Mouse (Mus musculus) CH12.LX (cell line): ENCODE results near the gene Ccdc134. TPM values are rescaled to one million over a fixed set of nuclear protein-coding genes. Genes with fewer than 3 reads are reported as not detected.

ENCODE experiments used
- DNase-seq: peaks from one replicate; pipeline ENCODE4 v3.0.0-alpha.2; 2013; ENCODE audit errors: extremely low read depth
- H3K27ac ChIP-seq: 2 replicates; pipeline ENCODE4 v1.5.1; 2012; ENCODE audit warnings: low read depth, mild to moderate bottlenecking, control low read depth, moderate library complexity; ENCODE audit not compliant: insufficient read depth
- H3K27me3 ChIP-seq: replicated peaks from 2 replicates; pipeline ENCODE3; 2012; ENCODE audit warnings: inconsistent platforms
- H3K36me3 ChIP-seq, 2 experiments: replicated peaks in 1 of 2; 2 replicates each; pipeline versions ENCODE3 to v1.6.1; 2012; ENCODE audit warnings: inconsistent platforms in 1 of 2, low read length in 1 of 2, mild to moderate bottlenecking in 1 of 2, mixed read lengths in 1 of 2, moderate library complexity in 1 of 2; ENCODE audit not compliant: control insufficient read depth in 1 of 2, insufficient read depth in 1 of 2
- H3K4me1 ChIP-seq, 2 experiments: 2 replicates each; pipeline ENCODE4 v1.6.1; 2012; ENCODE audit warnings: inconsistent platforms in 1 of 2, moderate library complexity in 1 of 2; ENCODE audit not compliant: insufficient read depth in 2 of 2, control insufficient read depth in 1 of 2
- H3K4me2 ChIP-seq: 2 replicates; pipeline ENCODE4 v1.6.1; 2012; ENCODE audit warnings: low read depth, mild to moderate bottlenecking, control low read depth; ENCODE audit not compliant: poor library complexity, insufficient read depth, severe bottlenecking
- H3K4me3 ChIP-seq, 3 experiments: fragments of 150-350 bp in 1 of 3; sonication (generic) in 1 of 3; replicated peaks in 1 of 3; 2 replicates each; pipeline versions ENCODE3 to v1.5.1; 2011 to 2012; ENCODE audit warnings: low read depth in 2 of 3, low read length in 2 of 3, mild to moderate bottlenecking in 2 of 3, moderate library complexity in 2 of 3, control low read depth in 1 of 3, improper control_type of control experiment in 1 of 3, inconsistent platforms in 1 of 3, mixed read lengths in 1 of 3; ENCODE audit not compliant: poor library complexity in 1 of 3
- H3K79me2 ChIP-seq: replicated peaks from 2 replicates; pipeline ENCODE4 v1.6.1; 2012; ENCODE audit warnings: mild to moderate bottlenecking, moderate library complexity; ENCODE audit not compliant: control insufficient read depth, poor library complexity, insufficient read depth, severe bottlenecking; ENCODE audit errors: extremely low read depth
- H3K9ac ChIP-seq: 2 replicates; pipeline ENCODE4 v1.6.1; 2012; ENCODE audit warnings: low read depth, mild to moderate bottlenecking, control low read depth, moderate library complexity; ENCODE audit not compliant: insufficient read depth
- H3K9me3 ChIP-seq: replicated peaks from 2 replicates; pipeline ENCODE3; 2012; ENCODE audit warnings: low read length, inconsistent platforms, mixed read lengths
- BHLHE40 ChIP-seq: IDR thresholded peaks from 2 replicates; pipeline ENCODE4 v1.6.1; 2011; ENCODE audit warnings: mild to moderate bottlenecking, low read depth, low read length, improper control_type of control experiment
- CHD2 ChIP-seq: IDR thresholded peaks from 2 replicates; pipeline ENCODE4 v1.6.1; 2011; ENCODE audit warnings: low read length, improper control_type of control experiment
- EP300 ChIP-seq: IDR thresholded peaks from 2 replicates; pipeline ENCODE4 v1.6.1; 2011; ENCODE audit warnings: low read length, improper control_type of control experiment
- ETS1 ChIP-seq: conservative IDR thresholded peaks from 2 replicates; pipeline ENCODE4 v1.6.1; 2012; ENCODE audit warnings: low read depth, mild to moderate bottlenecking, inconsistent platforms, low read length, improper control_type of control experiment, moderate library complexity
- HCFC1 ChIP-seq: IDR thresholded peaks from 2 replicates; pipeline ENCODE4 v1.6.1; 2012; ENCODE audit warnings: low read depth, mild to moderate bottlenecking, inconsistent platforms, low read length, improper control_type of control experiment
- IRF4 ChIP-seq: IDR thresholded peaks from 2 replicates; pipeline ENCODE4 v1.6.1; 2014; ENCODE audit warnings: low read depth, mild to moderate bottlenecking, inconsistent platforms, low read length, improper control_type of control experiment
- JUN ChIP-seq: IDR thresholded peaks from 2 replicates; pipeline ENCODE4 v1.6.1; 2011; ENCODE audit warnings: low read depth, mild to moderate bottlenecking, low read length, improper control_type of control experiment, moderate library complexity; ENCODE audit not compliant: insufficient read depth
- MAFK ChIP-seq: IDR thresholded peaks from 2 replicates; pipeline ENCODE4 v1.6.1; 2011; ENCODE audit warnings: low read length, improper control_type of control experiment; ENCODE audit not compliant: insufficient replicate concordance
- MAX ChIP-seq: IDR thresholded peaks from 2 replicates; pipeline ENCODE4 v1.6.1; 2011; ENCODE audit warnings: low read length, improper control_type of control experiment
- MAZ ChIP-seq: IDR thresholded peaks from 2 replicates; pipeline ENCODE4 v1.6.1; 2012; ENCODE audit warnings: low read depth, mild to moderate bottlenecking, inconsistent platforms, low read length, improper control_type of control experiment, moderate library complexity
- MEF2A ChIP-seq: IDR thresholded peaks from 2 replicates; pipeline ENCODE4 v1.6.1; 2014; ENCODE audit warnings: low read depth, mild to moderate bottlenecking, inconsistent platforms, low read length, improper control_type of control experiment, borderline replicate concordance
- MXI1 ChIP-seq: IDR thresholded peaks from 2 replicates; pipeline ENCODE4 v1.6.1; 2011; ENCODE audit warnings: mild to moderate bottlenecking, low read depth, low read length, improper control_type of control experiment
- MYC ChIP-seq: IDR thresholded peaks from 2 replicates; pipeline ENCODE4 v1.6.1; 2011; ENCODE audit warnings: low read depth, mild to moderate bottlenecking, improper control_type of control experiment, low read length
- NELFE ChIP-seq: IDR thresholded peaks from 2 replicates; pipeline ENCODE4 v1.6.1; 2011; ENCODE audit warnings: low read depth, low read length, improper control_type of control experiment
- PAX5 ChIP-seq: IDR thresholded peaks from 2 replicates; pipeline ENCODE4 v1.6.1; 2012; ENCODE audit warnings: low read length, inconsistent platforms, mixed read lengths
- POLR2A ChIP-seq: IDR thresholded peaks from 2 replicates; pipeline ENCODE4 v1.6.1; 2011; ENCODE audit warnings: low read depth, mild to moderate bottlenecking, improper control_type of control experiment, low read length
- POLR2AphosphoS2 ChIP-seq: IDR thresholded peaks from 2 replicates; pipeline ENCODE4 v1.6.1; 2011; ENCODE audit warnings: low read depth, low read length, improper control_type of control experiment
- RAD21 ChIP-seq: IDR thresholded peaks from 2 replicates; pipeline ENCODE4 v1.6.1; 2011; ENCODE audit warnings: low read depth, mild to moderate bottlenecking, low read length, improper control_type of control experiment, moderate library complexity
- RCOR1 ChIP-seq: conservative IDR thresholded peaks from 2 replicates; pipeline ENCODE4 v1.6.1; 2012; ENCODE audit warnings: low read depth, mild to moderate bottlenecking, inconsistent platforms, low read length, improper control_type of control experiment
- SIN3A ChIP-seq: IDR thresholded peaks from 2 replicates; pipeline ENCODE4 v1.6.1; 2012; ENCODE audit warnings: low read length, improper control_type of control experiment, inconsistent platforms
- TBP ChIP-seq: conservative IDR thresholded peaks from 2 replicates; pipeline ENCODE4 v1.6.1; 2011; ENCODE audit warnings: low read depth, low read length, improper control_type of control experiment
- USF1 ChIP-seq: IDR thresholded peaks from 2 replicates; pipeline ENCODE4 v1.6.1; 2014; ENCODE audit warnings: low read depth, mild to moderate bottlenecking, inconsistent platforms, low read length, improper control_type of control experiment
- USF2 ChIP-seq: conservative IDR thresholded peaks from 2 replicates; pipeline ENCODE4 v1.6.1; 2011; ENCODE audit warnings: low read depth, low read length, improper control_type of control experiment
- ZNF384 ChIP-seq: IDR thresholded peaks from 2 replicates; pipeline ENCODE4 v1.6.1; 2012; ENCODE audit warnings: low read depth, low read length, improper control_type of control experiment, inconsistent platforms
- dilution Hi-C: fragments of 300-500 bp; cut with MboI; formaldehyde crosslinking; loops from 2 replicates; pipeline ENCODE4 v1.14.3; 2020; ENCODE audit warnings: low sequenced_read_pairs; ENCODE audit not compliant: extremely low pct_unique_long_range_greater_than_20kb, extremely low pct_ligation_motif_present
- in situ Hi-C: fragments of 300-500 bp; cut with MboI; formaldehyde crosslinking; loops from 3 replicates; pipeline ENCODE4 v1.14.3; 2019; ENCODE audit warnings: low sequenced_read_pairs, low pct_ligation_motif_present, low pct_unique_long_range_greater_than_20kb, mixed read lengths
- polyA plus RNA-seq: library from polyadenylated mRNA; unstranded; fragments of >175 nt; gene quantifications from 2 replicates; pipeline ENCODE4 v1.2.1, GENCODE M21; 2012; ENCODE audit warnings: low read depth; ENCODE audit not compliant: insufficient read length
- total RNA-seq, 2 experiments: library from RNA; depleted of rRNA; stranded (reverse); fragments of 300-350 nt in 1 of 2; fragments of >200 nt in 1 of 2; gene quantifications; 2 replicates each; pipeline ENCODE4 v1.2.3; 2012 to 2014

Gene Ccdc134
- total and polyA plus RNA-seq, 3 experiments = 35.7 to 43.6 (median 37.1) TPM

- Histone ChIP-seq H3K36me3 (peaks cover 85 to 99% of the 10 kb centered on the region in 2 experiments), H3K9me3 (peaks cover 34% of the 10 kb centered on the region), H3K27ac (no peak overlapping the region), H3K79me2 (no peaks in the 10 kb centered on the region; the same call in 1 of the 2 replicates), H3K27me3 (no peaks in the 10 kb centered on the region), H3K4me3 (no peak overlapping the region), H3K4me2 (no peak overlapping the region), H3K4me1 (no peaks in the 10 kb centered on the region)
- in situ Hi-C loops (no loop called here), dilution Hi-C loops (no loop called here)
- TF ChIP-seq MAZ (no peak), MEF2A (no peak), RCOR1 (no peak), NELFE (no peak), TBP (no peak), MXI1 (no peak), SIN3A (no peak), RAD21 (no peak)
- TF ChIP-seq, all 38 proteins: peak for 0
- no peak for DNase-seq
- no peak overlapping the region for H3K9ac ChIP-seq
Measured at GRCm38 (mm10) chr15:82184656-82185055, 56.9 kb downstream of the Ccdc134 start.

GRCm38 (mm10) chr15:82185062-82185783 is 57.5 kb downstream of the Ccdc134 start:
- dilution Hi-C loops = no loop called here

More at GRCm38 (mm10) chr15:82185062-82185783, 57.5 kb downstream of the Ccdc134 start:
- H3K9me3 ChIP-seq = peaks cover 29% of the 10 kb centered on the region
- H3K4me1 ChIP-seq = no peaks in the 10 kb centered on the region
- in situ Hi-C loops = no loop called here
- H3K9ac ChIP-seq = no peak overlapping the region
- no peak overlapping the region for H3K4me2 ChIP-seq
- H3K27ac ChIP-seq = no peak overlapping the region
- H3K79me2 ChIP-seq = peaks cover 5% of the 10 kb centered on the region
- no peak for DNase-seq
- TF ChIP-seq POLR2A = no peak
- TF ChIP-seq SIN3A = no peak
- TF ChIP-seq IRF4 = no peak
- TF ChIP-seq EP300 = no peak
- no peak for TF ChIP-seq USF1
- TF ChIP-seq RAD21 = no peak
- no peak for TF ChIP-seq USF2
- TF ChIP-seq PAX5 = no peak
- TF ChIP-seq MAX = no peak
- no peak for TF ChIP-seq RCOR1
- no peak for TF ChIP-seq ETS1
- TF ChIP-seq ZNF384 = no peak
- TF ChIP-seq MAFK = no peak
- TF ChIP-seq CHD2 = no peak
- no peak for TF ChIP-seq MAZ
- TF ChIP-seq JUN = no peak
- no peak for TF ChIP-seq POLR2AphosphoS2
- no peak for TF ChIP-seq MYC
- TF ChIP-seq BHLHE40 = no peak
- TF ChIP-seq HCFC1 = no peak
- no peaks in the 10 kb centered on the region for H3K27me3 ChIP-seq
- H3K36me3 ChIP-seq = peaks cover 84 to 99% of the 10 kb centered on the region in 2 experiments
- no peak overlapping the region for H3K4me3 ChIP-seq
